Mouse (Mus musculus) CD4-positive, CD25-positive, alpha-beta regulatory T cell, adult 4 months (primary cell): ENCODE measurements around the gene Foxb1. TPM values are rescaled to one million over a fixed set of nuclear protein-coding genes. Genes with fewer than 3 reads are reported as not detected.

Source experiments
- ATAC-seq: one replicate; pipeline ENCODE4 v1.8.0; 2017
- polyA plus RNA-seq, 2 experiments: library from polyadenylated mRNA; unstranded; fragments of 100-300 nt; shearing (Covaris generic); gene quantifications; one replicate each; pipeline ENCODE4 v1.2.1; 2017

Foxb1 gene
- not detected for polyA plus RNA-seq

DNA sequence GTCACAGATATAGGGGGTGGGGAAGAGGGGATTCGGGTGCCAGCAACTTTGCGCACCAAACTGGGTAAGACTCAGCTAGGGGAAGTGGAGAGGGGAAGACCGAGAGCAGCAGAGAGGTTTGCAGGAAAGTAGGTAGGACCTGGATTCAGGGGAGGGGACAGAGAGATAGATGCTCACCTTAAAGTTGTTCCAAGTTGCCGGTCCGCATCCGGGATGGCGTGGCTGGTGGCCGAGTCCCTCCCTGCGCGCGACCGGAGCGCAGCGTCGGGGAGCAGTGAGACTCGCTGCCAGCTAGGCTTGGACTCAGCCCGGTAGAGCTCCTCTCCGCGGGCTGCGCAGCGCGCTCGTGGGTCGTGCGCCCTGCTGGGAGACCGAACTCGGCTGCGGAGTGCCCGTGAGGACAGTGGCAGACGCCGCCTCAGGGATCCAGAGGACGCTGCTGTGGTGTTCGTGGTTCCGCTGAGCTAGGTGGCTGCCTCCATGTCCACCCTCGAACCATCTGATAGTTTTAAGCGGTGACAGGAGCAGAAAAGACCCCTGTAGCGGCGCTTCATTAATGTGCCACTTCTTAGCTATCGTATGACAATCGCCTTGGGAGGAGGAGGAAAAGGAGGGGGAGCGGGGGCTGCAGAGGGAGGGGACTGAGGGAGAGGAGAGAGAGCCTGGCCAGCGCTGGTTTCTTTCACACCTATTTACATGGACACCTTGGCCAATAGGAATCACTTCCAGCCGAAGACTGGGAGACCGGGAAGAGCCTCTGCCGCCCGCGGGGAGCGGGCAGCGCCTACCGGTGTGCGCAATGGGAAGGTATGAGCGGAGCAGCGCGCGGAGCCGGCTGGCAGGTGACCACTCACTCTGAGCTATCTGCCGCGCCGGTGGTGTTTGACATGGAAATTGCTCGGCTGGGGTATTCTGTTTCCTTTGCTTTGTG lies at the start of gene Foxb1:
TSS of gene Foxb1 (minus strand) at position 570 of the 931 bp plus-strand sequence.
- ATAC-seq = no peak

DNA sequence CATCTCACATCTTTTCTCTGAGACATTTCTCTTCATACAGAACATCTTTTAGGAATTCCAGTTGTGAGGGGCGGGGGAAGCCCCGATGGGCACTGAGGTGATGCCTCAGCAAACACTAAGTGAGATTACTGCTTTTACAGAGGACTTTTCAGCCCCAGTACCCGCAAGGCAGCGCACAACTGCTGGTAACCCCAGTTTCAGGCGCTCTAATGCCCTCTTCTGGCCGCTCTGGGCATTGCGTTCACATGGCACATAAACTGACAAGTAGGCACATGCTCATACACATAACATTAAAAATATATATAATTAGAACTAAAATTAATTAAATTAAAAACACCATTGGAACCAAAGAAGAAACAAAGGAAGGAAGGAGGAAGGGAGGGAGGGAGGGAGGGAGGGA lies 29.8 kb upstream of the Foxb1 start:
- ATAC-seq = no peak

DNA sequence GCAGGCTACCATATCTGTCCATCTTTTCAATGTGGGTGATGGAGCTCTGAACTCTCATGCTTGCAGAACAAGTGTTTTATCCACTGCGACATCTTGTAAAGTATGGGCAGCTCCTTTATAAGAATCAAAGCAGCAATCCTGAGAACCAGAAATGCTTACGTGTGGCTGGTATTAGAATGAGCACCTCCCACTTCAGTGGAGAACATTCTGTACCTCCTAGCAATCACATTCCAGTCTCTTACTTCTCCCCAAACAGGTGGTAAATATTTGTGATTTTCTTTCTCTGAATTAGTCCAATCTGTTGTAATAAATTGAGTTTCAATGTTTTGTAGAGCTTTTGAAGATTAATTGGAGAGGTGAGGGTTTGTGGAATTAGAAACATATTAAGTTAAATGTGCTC lies 19.3 kb upstream of the Foxb1 start:
- no peak for ATAC-seq

DNA sequence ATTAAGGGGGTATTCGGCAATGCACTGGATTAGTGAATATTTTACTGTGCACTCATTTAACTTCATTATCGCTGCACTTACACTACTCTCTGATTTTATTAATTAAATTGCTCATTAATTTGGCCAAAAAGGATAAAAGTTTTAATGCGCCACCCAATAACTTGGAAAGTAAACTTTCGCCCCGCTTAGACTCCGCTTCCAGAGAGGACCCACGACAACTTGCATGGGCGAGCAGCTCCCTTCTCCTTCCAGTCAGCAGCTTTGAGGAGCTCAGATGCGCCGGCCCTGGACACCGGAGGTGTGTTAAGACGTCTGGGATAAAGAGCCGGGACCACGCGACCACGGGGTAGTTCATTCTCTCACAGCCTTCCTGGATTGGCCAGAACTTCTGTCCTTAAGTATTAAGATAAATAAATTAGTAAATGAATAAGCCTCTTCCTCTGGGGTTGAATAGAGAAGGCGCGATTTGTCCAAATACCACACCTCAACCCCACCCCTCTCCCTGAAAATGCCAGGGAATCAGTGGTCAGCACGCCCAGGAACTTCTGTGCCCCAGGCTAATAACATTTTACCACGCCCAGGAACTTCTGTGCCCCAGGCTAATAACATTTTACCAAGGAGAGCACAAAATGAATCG lies 9.3 kb upstream of the Foxb1 start:
- no peak for ATAC-seq

DNA sequence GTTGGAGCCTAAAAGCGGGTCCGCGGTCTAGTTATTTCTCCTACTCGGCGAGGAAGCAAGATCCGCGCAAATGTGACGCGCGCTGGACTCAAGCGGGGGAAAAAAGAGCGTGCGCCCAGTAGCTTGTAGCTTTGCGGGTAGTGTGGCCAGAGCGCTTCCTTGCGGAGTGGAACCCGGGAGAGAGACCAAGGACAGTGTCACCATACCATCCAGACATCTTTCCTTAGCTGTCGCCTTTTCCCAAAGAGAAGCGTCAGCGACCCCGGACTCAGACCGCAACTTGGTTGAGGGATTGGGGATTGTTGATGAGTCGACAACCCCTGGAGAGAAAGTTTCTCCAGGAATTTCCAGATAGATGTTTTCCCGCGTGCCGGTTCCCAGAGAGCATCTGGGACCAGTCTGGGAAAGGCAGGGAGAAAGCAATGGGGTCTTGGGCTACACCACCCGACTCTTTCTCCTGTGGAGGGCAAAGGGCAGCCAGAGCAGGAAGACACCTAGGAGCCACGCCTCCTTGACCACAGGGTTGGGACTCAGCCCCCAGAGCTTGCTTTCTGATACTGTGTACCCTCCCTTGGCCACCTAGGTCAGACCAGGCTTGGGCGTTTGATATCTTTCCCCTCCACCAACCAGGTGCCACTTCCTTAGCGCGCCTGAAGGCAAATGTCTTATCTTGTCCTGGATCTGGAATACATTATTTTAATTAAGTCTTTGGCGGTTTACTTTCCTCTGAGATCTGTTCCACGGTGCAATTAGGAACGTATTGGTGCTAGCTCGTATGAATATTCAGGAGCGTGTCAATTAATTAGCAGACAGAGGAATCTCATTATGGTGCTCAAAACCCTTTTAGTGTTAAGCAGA lies 8.6 kb upstream of the Foxb1 start:
- ATAC-seq = no peak

DNA sequence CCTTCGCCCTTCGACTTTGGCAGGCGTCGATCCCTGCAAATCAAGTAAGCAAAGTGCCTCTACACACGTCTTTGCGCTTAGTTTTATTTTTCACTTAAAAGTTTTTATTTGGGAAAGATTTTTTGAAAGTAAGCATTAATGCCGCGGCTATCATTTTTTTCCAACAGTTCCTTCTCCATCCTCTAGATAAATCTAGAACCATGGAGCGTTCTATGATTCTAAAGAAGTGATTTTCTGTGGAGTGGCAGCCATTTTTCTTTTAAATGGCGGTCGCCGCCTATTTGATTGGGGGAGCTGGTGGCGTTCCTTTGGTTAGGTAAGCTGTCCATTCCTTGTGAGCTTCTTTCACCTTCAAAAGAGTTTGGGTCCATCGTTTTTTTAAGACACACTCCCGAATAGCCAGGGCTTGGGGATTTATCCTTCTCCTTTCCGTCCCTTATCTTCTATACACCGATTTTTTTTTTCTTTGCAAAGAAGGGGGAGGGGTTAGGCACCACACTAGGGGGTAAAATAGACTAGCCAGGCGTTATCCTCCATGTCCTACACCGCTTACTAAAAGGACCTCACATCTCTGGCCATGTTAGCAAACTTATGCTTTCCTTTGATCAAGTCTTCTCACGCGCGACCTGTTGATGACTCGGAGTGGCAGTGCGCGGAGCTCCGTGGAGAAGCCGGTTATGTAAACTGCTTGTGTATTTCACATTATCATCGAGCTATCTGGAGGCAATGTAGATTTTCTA lies 7.6 kb upstream of the Foxb1 start:
- no peak for ATAC-seq

DNA sequence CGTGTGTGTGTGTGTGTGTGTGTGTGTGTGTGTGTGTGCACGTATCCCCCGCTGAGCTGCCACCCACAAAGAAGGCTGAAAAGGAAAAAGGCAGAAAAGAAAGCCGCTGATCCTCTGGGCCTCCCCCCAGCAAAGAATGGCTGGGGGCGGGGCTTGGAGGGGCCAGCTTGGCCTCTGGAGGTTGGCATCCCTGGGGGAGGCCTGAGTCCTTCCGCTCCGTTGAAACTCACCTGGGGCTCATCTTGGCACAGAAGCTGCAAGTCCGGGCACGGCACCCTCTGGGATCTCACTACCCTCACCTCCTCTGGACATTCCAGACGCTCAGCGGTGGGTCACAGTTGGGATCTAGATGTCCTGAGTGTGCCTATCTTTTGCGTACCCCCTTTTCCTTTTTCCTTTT lies 6.7 kb upstream of the Foxb1 start:
- no peak for ATAC-seq

DNA sequence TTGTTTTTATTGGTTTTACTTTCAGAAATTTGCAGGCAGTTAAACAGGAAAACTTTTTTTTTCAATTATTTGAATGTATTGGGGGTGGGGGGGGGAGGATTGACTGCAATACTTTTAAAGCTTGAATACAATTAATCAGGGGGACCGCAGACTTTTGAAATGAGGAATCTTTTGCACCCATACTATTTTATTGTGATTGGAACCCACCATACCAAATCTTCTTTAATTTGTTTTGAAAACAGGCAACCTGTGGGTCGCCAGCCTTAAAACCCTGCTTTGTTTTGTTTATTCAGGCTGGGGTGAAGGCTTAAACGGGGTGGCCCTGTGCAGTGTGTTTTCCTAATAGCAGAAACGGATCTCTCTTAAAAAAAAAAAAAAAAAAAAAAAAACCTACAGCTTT lies 6.2 kb upstream of the Foxb1 start:
- ATAC-seq = no peak

DNA sequence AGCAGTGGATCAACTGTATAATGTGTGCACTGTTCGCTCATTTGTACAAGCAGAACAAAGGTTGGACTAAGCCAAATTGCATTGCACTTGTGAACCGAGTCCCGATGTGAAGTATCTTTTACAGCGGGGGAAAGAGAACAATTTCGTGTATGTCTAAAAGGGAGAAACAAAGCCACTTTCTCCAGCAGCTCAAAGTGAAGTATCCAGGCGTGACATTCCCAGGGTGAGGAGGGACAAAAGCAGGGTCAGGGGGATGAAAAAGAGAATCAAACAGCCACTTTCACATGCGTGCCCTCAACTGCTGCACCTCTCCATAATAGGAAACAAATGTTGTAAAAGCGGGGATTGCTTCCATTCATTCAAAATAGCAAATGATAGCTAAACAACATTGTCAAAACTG lies 5.6 kb upstream of the Foxb1 start:
- ATAC-seq = no peak

DNA sequence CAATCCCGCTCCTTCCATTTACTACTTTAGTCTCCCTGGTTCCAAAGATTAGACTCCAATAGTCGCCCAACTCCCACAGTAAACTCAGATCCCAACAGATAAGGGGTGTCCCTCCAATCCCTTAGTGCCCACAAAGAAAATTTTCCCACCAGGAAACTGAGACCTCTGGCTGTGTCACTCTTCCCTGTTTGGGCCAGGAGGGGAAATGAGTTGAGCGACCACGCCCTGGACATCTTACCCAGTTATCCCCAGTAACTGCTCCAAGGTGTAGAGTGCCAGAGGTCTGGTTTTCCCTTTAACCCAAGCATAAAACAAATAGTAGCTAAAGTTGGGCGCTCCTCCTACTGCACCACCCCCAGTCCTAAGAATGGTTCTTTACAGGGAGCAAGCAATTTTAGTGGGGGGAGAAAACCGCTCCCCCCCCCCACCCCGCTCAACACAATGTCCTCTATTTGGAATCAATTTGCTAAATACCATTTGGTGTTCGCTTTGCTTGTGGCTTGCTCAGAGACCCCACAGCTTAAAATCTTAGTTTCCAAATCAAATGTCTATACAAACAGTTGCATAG lies 4.8 kb upstream of the Foxb1 start:
- ATAC-seq = no peak

DNA sequence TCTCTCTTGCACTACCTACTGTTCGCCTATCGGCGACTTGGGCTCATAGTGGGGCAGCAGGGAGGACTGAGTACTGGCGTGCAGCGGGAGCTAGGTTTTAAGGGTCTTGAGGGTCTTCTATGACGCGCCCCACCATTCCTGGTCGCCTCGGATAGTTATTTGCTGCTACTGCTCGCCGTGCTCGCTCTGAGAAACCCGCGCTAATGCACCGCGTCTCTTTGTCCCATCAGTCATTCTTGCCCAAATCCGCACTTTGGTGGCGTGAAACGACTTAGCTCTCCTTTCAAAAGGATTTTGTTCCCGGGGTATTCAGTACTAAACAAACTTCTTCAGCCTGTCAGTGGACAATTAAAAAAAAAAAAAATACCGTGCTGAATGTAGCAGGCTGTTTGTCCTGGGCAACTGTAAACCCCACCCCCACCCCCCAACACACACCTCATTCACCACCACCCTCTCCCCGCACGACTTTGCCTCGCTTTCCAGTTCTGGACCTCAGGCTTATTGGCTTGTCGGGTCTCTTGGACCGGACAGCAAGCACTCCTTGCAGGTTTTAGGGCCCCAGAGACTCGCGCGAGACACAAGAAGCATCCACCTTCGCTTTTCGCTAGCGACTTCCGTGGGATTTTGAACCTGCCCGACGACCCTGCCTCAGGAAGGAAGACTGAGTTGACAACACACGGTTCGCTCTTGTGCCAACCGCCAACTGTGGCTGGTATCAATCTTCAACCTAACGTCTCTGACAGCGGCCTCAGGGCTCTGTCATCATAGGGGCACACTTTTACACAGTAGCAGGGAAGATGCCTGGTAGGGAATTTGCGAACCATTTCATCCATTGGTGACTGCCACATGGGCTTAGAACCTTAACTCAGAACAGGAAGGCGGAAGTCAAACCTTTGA lies 4.1 kb upstream of the Foxb1 start:
- no peak for ATAC-seq

DNA sequence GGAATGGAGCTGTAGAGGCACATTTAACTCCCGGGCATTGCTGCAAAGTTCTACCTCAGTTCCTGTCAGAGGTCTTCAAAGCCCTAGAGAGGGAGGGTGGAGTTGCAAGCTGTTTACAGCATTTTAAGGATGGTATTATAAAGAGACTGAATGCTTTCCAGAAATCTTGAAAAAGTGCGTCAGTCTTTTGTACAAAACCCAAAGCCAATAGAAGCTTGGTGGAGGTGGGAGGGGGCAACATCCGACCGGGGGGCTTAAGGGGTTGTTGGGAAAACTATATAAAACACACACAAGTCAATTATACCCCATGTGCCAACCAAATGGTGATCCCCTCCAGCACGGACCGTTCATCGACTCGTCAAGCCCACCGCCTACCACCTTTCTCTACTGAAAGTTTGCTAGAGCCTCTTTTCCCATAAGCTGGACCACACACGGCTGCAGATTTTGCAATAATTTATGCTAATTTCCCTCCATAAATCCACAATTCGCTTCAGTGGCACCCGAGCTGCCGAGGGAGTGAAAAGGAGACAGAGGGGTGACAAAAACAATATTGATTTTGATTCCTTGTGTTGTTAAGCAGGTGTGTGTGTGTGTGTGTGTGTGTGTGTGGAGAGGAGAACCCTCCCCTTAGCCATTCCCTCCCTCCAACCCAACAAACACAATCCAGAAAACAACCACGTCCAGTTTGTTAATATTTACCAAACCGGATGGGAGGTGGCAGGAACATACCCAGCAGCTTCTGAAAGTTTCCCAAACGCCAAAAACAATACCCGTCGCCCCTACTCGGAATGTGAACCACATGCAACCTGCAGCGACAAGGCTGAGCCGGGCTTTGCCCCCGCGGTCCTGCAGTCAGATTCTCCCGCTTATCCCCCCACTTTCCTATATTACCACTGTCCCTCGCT lies 3.2 kb upstream of the Foxb1 start:
- ATAC-seq = no peak

DNA sequence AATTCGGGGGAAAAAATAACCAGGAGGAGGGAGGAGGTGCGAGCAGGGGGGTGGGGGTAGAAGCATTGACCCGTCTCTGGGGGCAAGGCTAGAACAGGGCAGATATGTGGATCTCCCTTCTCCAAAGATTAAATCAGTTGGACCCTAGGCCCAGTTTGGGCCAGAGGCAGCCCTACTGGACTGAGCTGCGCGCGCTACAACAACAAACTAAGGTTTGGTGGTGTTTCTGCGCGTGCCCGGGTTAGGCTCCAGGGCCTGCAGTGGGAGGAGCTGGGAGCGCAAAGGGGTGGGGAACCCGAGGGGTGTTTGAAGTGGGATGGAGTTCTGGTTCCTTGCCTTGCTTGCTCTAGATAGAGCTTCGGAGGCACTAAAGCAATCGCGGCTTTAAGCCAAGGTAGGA lies 2.0 kb upstream of the Foxb1 start:
- no peak for ATAC-seq

DNA sequence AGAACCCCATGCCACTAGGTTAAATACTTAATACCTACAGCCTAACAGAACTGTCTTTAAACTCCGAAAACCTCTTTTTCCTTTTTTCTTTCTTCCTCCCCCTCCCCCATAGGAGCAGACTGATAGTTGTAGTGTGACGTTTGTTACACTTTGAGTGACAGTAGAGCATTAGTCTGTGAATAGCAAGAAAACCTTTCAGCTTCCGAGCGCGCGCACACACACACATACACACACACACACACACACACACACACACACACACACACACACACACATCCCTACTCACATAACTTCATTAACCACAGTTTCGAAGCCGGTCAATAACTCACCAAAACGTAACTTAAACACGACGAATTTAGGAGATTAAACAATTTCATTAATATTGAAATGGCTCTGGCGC lies 1.5 kb upstream of the Foxb1 start:
- no peak for ATAC-seq

DNA sequence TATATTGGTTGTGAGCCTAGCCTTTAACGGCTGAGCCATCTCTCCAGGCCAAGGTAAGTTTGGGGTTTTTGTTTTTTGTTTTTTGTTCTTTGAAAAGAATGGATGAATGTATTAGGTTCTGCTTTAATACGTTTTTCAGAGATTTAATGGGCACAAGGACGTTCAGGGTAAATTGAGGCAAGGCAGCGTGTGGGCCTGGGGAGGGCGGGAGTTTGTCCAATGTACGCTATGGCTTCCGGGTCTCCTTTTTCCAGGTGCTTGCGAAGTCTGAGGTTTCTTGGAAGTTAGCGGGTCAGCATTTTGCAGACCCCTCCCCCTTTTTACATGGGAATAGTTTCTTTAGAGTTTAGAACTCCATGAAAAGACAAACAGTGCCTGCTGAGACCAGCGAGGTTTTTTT lies 829 bp upstream of the Foxb1 start:
- no peak for ATAC-seq

DNA sequence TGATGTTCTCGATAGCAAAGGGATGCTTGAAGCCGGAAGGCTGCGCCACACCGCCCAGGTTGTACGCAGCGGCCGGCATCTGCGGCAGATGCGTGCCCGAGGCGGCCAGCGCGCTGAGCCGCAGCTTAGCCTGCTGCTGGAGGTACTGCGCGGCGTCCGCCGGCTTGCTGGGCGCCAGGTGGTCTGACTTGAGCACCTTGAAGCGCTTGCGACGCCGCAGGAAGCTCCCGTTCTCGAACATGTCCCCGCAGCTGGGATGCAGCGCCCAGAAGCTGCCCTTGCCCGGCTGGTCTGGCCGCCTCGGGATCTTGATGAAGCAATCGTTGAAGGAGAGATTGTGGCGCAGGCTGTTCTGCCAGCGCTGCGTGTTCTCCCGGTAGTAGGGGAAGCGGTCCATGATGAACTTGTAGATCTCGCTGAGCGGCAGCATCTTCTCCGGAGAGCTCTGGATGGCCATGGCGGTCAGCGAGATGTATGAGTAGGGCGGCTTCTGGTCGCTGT lies 969 bp downstream of the Foxb1 start:
- ATAC-seq = no peak

DNA sequence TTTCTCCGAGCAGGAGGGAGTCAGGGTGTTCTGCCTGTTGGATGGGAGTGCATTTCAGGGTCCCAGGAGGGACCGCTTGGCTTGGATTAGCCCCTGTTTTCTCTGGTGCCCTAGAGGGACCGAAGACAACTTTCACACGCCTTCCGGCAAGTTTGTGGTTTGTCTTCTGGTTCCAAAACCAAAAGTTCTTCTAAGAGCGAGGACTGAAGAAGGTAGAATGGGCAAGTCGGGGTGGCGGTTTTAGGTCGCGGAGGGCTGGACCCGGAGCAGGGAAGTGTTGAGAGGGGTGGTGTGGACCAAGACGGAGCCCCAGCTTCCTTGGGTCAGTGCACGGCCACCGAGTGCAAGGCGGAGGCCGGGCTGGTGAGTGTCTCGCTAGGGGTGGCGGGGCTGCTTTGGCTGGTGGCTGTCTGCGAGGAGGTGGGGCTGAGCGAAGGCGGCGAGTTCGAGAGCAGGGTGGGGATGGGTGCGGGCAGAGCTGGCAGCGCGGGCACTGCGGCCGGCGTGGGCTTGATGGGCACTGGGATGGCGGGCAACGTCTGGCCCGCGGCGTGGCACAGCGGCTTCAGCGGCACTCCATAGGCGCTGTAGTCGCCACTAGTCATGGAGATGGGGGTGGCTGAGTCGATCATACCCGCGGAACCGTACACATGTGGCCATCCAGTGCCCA lies 1.7 kb downstream of the Foxb1 start:
- no peak for ATAC-seq

DNA sequence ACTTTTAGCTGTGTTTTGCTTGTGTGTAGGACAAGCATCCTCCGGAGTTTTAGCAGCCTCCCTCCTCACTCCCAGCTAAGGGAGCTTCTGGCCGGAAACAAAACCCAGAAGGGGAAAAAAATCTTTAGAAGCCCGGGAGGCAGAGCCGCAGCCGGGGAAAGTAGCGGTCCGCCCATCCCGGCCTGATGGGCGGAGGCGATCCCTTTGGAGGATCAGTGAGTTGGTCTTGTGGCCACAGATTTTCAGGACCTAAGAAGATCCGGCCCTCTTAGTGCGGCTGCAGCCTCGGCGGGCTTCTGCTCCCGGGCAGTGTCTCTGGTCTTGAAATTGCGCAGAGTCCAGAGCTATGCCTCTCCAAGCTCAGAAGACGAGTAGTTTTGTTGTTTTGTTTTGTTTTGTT lies 2.2 kb downstream of the Foxb1 start:
- ATAC-seq = no peak

DNA sequence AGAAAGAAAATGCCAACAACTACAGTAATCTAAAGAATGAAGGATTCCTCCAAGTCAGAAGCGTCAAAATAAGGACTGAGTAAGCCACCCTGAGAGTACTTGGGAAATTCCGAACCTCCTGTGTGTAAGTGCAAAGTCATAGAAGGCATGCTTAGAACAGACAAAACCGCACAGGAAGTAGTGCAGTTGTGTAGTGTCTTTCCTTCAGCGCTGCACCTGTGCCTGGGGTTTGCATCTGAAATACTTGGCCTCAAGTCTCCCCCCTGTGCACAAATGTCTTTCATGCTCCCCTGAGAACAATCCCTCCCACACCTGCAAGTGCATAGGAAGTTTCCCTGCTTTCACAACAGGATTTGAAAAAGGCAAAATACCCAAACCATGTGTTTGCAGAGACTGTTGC lies 3.5 kb downstream of the Foxb1 start:
- peak; percentile 62 for ATAC-seq
